Mouse (Mus musculus): Measurements from ENCODE around the gene Rilpl1.
"Not testable (repeated sequence)": the region's sequence is repeated elsewhere in the genome, so short reads cannot be mapped to it uniquely, and the experiment has no call there.

The Rilpl1 gene

GRCm38 (mm10) chr5:124492618-124493017, 38.6 kb downstream of the Rilpl1 start:
- DNase-seq (ENCODE audit: low read depth), result no peak

GRCm38 (mm10) chr5:124491732-124492131, 39.5 kb downstream of the Rilpl1 start:
- no peak for DNase-seq (ENCODE audit: low read depth)

- DNase-seq (ENCODE audit: low read depth), result no peak
These were observed 42.3 kb downstream of the Rilpl1 start for GRCm38 (mm10) chr5:124488885-124489284.

- no peak for DNase-seq (ENCODE audit: low read depth)
These were observed 45.5 kb downstream of the Rilpl1 start for GRCm38 (mm10) chr5:124485654-124486053.

- no peak for DNase-seq (ENCODE audit: low read depth)
These were observed 47.4 kb downstream of the Rilpl1 start for GRCm38 (mm10) chr5:124483655-124484396.

- peak; percentile 99 for DNase-seq (ENCODE audit: low read depth)
These were observed 48.1 kb downstream of the Rilpl1 start, which contains the start of gene Snrnp35 for GRCm38 (mm10) chr5:124482966-124483654. Snrnp35 (plus strand) TSS chr5:124483134.

GRCm38 (mm10) chr5:124482436-124482965, 48.7 kb downstream of the Rilpl1 start:
- no peak for DNase-seq (ENCODE audit: low read depth)

GRCm38 (mm10) chr5:124481714-124482113, 49.5 kb downstream of the Rilpl1 start:
- no peak for DNase-seq (ENCODE audit: low read depth)

- no peak for DNase-seq (ENCODE audit: low read depth)
These were observed 51.1 kb downstream of the Rilpl1 start for GRCm38 (mm10) chr5:124480119-124480518.

- DNase-seq (ENCODE audit: low read depth), result no peak
These were observed 52.4 kb downstream of the Rilpl1 start for GRCm38 (mm10) chr5:124478873-124479204.

GRCm38 (mm10) chr5:124470591-124471171, 60.5 kb downstream of the Rilpl1 start:
- DNase-seq (ENCODE audit: low read depth), result no peak

GRCm38 (mm10) chr5:124469486-124469885, 61.7 kb downstream of the Rilpl1 start:
- no peak for DNase-seq (ENCODE audit: low read depth)

GRCm38 (mm10) chr5:124468365-124468764, 62.8 kb downstream of the Rilpl1 start:
- no peak for DNase-seq (ENCODE audit: low read depth)

- DNase-seq (ENCODE audit: low read depth), result peak; percentile 70
These were observed 63.4 kb downstream of the Rilpl1 start for GRCm38 (mm10) chr5:124467766-124468165.

GRCm38 (mm10) chr5:124464905-124465304, 66.3 kb downstream of the Rilpl1 start:
- DNase-seq (ENCODE audit: low read depth), result no peak

- no peak for DNase-seq (ENCODE audit: low read depth)
These were observed 67.7 kb downstream of the Rilpl1 start for GRCm38 (mm10) chr5:124463462-124463861.

GRCm38 (mm10) chr5:124462297-124463025, 68.7 kb downstream of the Rilpl1 start:
- DNase-seq (ENCODE audit: low read depth), result no peak

GRCm38 (mm10) chr5:124460922-124461321, 70.3 kb downstream of the Rilpl1 start:
- DNase-seq (ENCODE audit: low read depth), result not testable (repeated sequence)

GRCm38 (mm10) chr5:124456762-124457161, 74.4 kb downstream of the Rilpl1 start:
- no peak for DNase-seq (ENCODE audit: low read depth)

- no peak for DNase-seq (ENCODE audit: low read depth)
These were observed 77.1 kb downstream of the Rilpl1 start for GRCm38 (mm10) chr5:124454082-124454419.

GRCm38 (mm10) chr5:124453339-124454081, 77.7 kb downstream of the Rilpl1 start:
- DNase-seq (ENCODE audit: low read depth), result no peak
